Mouse (Mus musculus): ENCODE measurements around the gene Nckap1l.

- TF ChIP-seq ZC3H11A (IDR thresholded peaks at IDR 0.05; ENCODE audit: borderline replicate concordance, low read depth, low read length) (no peak), ZNF384 (IDR thresholded peaks at IDR 0.05; ENCODE audit: low read depth, low read length) (no peak), CHD2 (IDR thresholded peaks at IDR 0.05; ENCODE audit: low read depth, low read length) (no peak), MAFK (IDR thresholded peaks at IDR 0.05; ENCODE audit: insufficient read depth, low read depth, low read length) (no peak), HCFC1 (IDR thresholded peaks at IDR 0.05; ENCODE audit: borderline replicate concordance, insufficient read depth, low read length) (no peak)
Measured at GRCm38 (mm10) chr15:103540646-103541045, 87.1 kb downstream of the Nckap1l start.
